Mouse (Mus musculus) stomach, embryonic 14.5 days (tissue): ENCODE results near the gene Gm7029. TPM values are rescaled to one million over a fixed set of nuclear protein-coding genes. Genes with fewer than 3 reads are reported as not detected.
A peak's percentile ranks its signal among the peaks of the same experiment; 100 is the strongest.
"Not testable (repeated sequence)": the region's sequence is repeated elsewhere in the genome, so short reads cannot be mapped to it uniquely, and the experiment has no call there.

ENCODE experiments used
- ATAC-seq: fragments of 200-750 bp; cut with Nextera tagmentation; 2 replicates; pipeline ENCODE4 v1.8.0; 2017; ENCODE audit warnings: low read depth, moderate TSS enrichment; ENCODE audit not compliant: insufficient number of reproducible peaks, insufficient read depth, low FRiP score
- H3K27ac ChIP-seq: fragments of 300-500 bp; sonication (generic); 2 replicates; pipeline ENCODE4 v1.5.1; 2014; ENCODE audit warnings: mild to moderate bottlenecking, low read length, moderate library complexity, mixed read lengths
- H3K27me3 ChIP-seq: fragments of 300-500 bp; sonication (generic); 2 replicates; pipeline ENCODE4 v1.6.1; 2014; ENCODE audit warnings: low read length, control low read depth, mixed read lengths; ENCODE audit not compliant: control insufficient read depth, insufficient read depth
- H3K36me3 ChIP-seq: fragments of 300-500 bp; sonication (generic); 2 replicates; pipeline ENCODE4 v1.6.1; 2014; ENCODE audit warnings: mild to moderate bottlenecking, control low read depth, low read length, moderate library complexity, mixed read lengths; ENCODE audit not compliant: control insufficient read depth, insufficient read depth
- H3K4me1 ChIP-seq: fragments of 300-500 bp; sonication (generic); 2 replicates; pipeline ENCODE4 v1.6.1; 2014; ENCODE audit warnings: low read length, control low read depth, mixed read lengths; ENCODE audit not compliant: control insufficient read depth, insufficient read depth
- H3K4me2 ChIP-seq: fragments of 300-500 bp; sonication (generic); replicated peaks from 2 replicates; pipeline ENCODE4 v1.6.1; 2014; ENCODE audit warnings: low read depth, low read length, control low read depth
- H3K4me3 ChIP-seq: fragments of 300-500 bp; sonication (generic); 2 replicates; pipeline ENCODE4 v1.5.1; 2014; ENCODE audit warnings: low read depth, low read length, control low read depth
- H3K9ac ChIP-seq: fragments of 300-500 bp; sonication (generic); replicated peaks from 2 replicates; pipeline ENCODE4 v1.6.1; 2014; ENCODE audit warnings: low read depth, mild to moderate bottlenecking, control low read depth, low read length, moderate library complexity, mixed read lengths
- H3K9me3 ChIP-seq: fragments of 300-500 bp; sonication (generic); 2 replicates; pipeline ENCODE4 v1.6.1; 2016; ENCODE audit warnings: low read depth, low read length, control low read depth; ENCODE audit not compliant: control insufficient read depth
- WGBS: fragments of 180-500 bp; shearing (Covaris S2); extraction: QIAGEN DNeasy Blood & Tissue Kit; methylation state at CpG from one replicate; pipeline ENCODE4 v1.1.7; 2014; 5-methylcytosine and 5-hydroxymethylcytosine counted together
- polyA plus RNA-seq: library from polyadenylated mRNA; unstranded; fragments of >200 nt; fragmentation: Nextera tagmentation; extraction: Ambion mirVana; gene quantifications from 2 replicates; pipeline ENCODE4 v1.2.1, GENCODE M21; 2014

Gene Gm7029
- polyA plus RNA-seq, 1 experiment from 2014 or later: not detected

GRCm38 (mm10) chr17:33844196-33844595 lies 29.4 kb upstream of the Gm7029 start:
- Histone ChIP-seq H3K9ac (0 out of 2 replicates have a peak overlapping the region, but pooled peaks have one; percentile 45), H3K4me1 (peaks cover 4% of the 10 kb centered on the region; the same call in 1 of the 2 replicates), H3K9me3 (no peaks in the 10 kb centered on the region), H3K27me3 (no peaks in the 10 kb centered on the region), H3K36me3 (peaks cover 1% of the 10 kb centered on the region), H3K27ac (no peak overlapping the region), H3K4me3 (no peak overlapping the region), H3K4me2 (no peak overlapping the region)
- 85% methylated on average over 1 of the region's 1 CpGs for WGBS
- no peak for ATAC-seq

GRCm38 (mm10) chr17:33848139-33848538 lies 25.5 kb upstream of the Gm7029 start:
- WGBS: 81% methylated on average over 8 of the region's 8 CpGs

GRCm38 (mm10) chr17:33851331-33851730 lies 22.3 kb upstream of the Gm7029 start:
- 51% methylated on average over 1 of the region's 1 CpGs for WGBS
- no peaks in the 10 kb centered on the region for H3K27me3 ChIP-seq
- no peak overlapping the region for H3K9ac ChIP-seq
- no peak overlapping the region for H3K4me2 ChIP-seq
- H3K4me3 ChIP-seq: no peak overlapping the region
- no peaks in the 10 kb centered on the region for H3K9me3 ChIP-seq
- peaks cover 5% of the 10 kb centered on the region; the same call in 1 of the 2 replicates for H3K36me3 ChIP-seq
- no peak overlapping the region for H3K27ac ChIP-seq
- ATAC-seq: no peak
- H3K4me1 ChIP-seq: no peaks in the 10 kb centered on the region

More at GRCm38 (mm10) chr17:33848139-33848538, 25.5 kb upstream of the Gm7029 start:
- Histone ChIP-seq H3K4me2 (no peak overlapping the region), H3K4me3 (no peak overlapping the region), H3K9me3 (no peaks in the 10 kb centered on the region), H3K4me1 (peaks cover 4% of the 10 kb centered on the region; the same call in 1 of the 2 replicates), H3K9ac (no peak overlapping the region), H3K27me3 (no peaks in the 10 kb centered on the region), H3K36me3 (peaks cover 5% of the 10 kb centered on the region), H3K27ac (no peak overlapping the region)
- ATAC-seq: no peak

GRCm38 (mm10) chr17:33857816-33858215 lies 15.8 kb upstream of the Gm7029 start:
- H3K27ac ChIP-seq: no peak overlapping the region
- no peaks in the 10 kb centered on the region for H3K4me1 ChIP-seq
- 83% methylated on average over 4 of the region's 4 CpGs for WGBS

GRCm38 (mm10) chr17:33865330-33866030 lies 8.2 kb upstream of the Gm7029 start:
- WGBS: 35% methylated on average over 9 of the region's 9 CpGs
- no peaks in the 10 kb centered on the region for H3K4me1 ChIP-seq
- H3K27ac ChIP-seq: no peak overlapping the region
- H3K36me3 ChIP-seq: no peaks in the 10 kb centered on the region
- H3K27me3 ChIP-seq: no peaks in the 10 kb centered on the region
- no peaks in the 10 kb centered on the region for H3K9me3 ChIP-seq
- H3K4me2 ChIP-seq: no peak overlapping the region
- no peak for ATAC-seq
- H3K9ac ChIP-seq: no peak overlapping the region
- no peak overlapping the region for H3K4me3 ChIP-seq

More at GRCm38 (mm10) chr17:33857816-33858215, 15.8 kb upstream of the Gm7029 start:
- Histone ChIP-seq H3K4me2 (no peak overlapping the region), H3K27me3 (no peaks in the 10 kb centered on the region), H3K9ac (no peak overlapping the region), H3K36me3 (no peaks in the 10 kb centered on the region), H3K4me3 (no peak overlapping the region), H3K9me3 (no peaks in the 10 kb centered on the region)
- ATAC-seq: no peak

- Histone ChIP-seq H3K4me2 (no peak overlapping the region), H3K9me3 (no peaks in the 10 kb centered on the region), H3K9ac (no peak overlapping the region), H3K36me3 (peaks cover 8% of the 10 kb centered on the region; the same call in 1 of the 2 replicates), H3K27ac (no peak overlapping the region), H3K4me3 (no peak overlapping the region), H3K27me3 (no peaks in the 10 kb centered on the region), H3K4me1 (no peaks in the 10 kb centered on the region)
- 89% methylated on average over 11 of the region's 11 CpGs for WGBS
- no peak for ATAC-seq
Observed at GRCm38 (mm10) chr17:33874411-33874810, 774 bp downstream of the Gm7029 start.

- not testable (repeated sequence) for H3K4me1 ChIP-seq, H3K9me3 ChIP-seq, H3K27me3 ChIP-seq, ATAC-seq, H3K4me3 ChIP-seq, H3K4me2 ChIP-seq, H3K27ac ChIP-seq, H3K9ac ChIP-seq
- peaks cover 12% of the 10 kb centered on the region; the same call in 1 of the 2 replicates for H3K36me3 ChIP-seq
- WGBS: 79% methylated on average over 5 of the region's 5 CpGs
Observed at GRCm38 (mm10) chr17:33875797-33876196, 2.2 kb downstream of the Gm7029 start.

GRCm38 (mm10) chr17:33884320-33884719 lies 10.7 kb downstream of the Gm7029 start:
- not testable (repeated sequence) for H3K27me3 ChIP-seq, H3K9ac ChIP-seq, H3K27ac ChIP-seq, H3K9me3 ChIP-seq, ATAC-seq, H3K4me1 ChIP-seq, H3K4me2 ChIP-seq, H3K4me3 ChIP-seq
- WGBS: 96% methylated on average over 8 of the region's 11 CpGs
- peaks cover 23% of the 10 kb centered on the region for H3K36me3 ChIP-seq
